Mouse (Mus musculus) right cerebral cortex, adult 2 months (tissue): ENCODE measurements at regions not wholly inside any gene's neighbourhood (a gene's known extent, or its start where the extent isn't known, plus 50 kb on each side); places are given as distances from the start of the nearest gene placed in this dataset.
"Not testable (repeated sequence)": the region's sequence is repeated elsewhere in the genome, so short reads cannot be mapped to it uniquely, and the experiment has no call there.

ENCODE experiments used
- DNase-seq, 2 experiments: peaks; one replicate each; pipeline ENCODE4 v3.0.0; 2021 to 2022; ENCODE audit warnings: low spot score in 2 of 2

DNA sequence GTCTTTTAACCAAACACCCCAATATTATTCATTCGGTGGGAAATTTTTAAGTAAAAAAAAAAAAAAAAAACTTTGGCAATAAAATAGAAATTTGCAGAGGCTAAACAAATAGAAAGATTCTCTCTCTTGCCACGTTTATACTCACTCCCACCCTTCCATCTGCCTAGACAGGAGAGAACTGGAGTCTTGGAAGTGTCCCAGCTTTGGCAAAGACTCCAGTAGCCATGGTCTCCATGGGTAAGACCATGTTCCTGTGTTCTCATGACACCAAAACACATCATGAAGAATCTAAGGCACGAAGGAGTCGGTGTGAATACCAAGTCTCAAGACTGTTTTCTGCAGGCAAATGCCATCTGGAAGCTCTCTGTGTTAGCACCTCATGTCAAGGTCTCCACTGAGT is 84.8 kb upstream of the Ipo5 start:
- no peak for DNase-seq

DNA sequence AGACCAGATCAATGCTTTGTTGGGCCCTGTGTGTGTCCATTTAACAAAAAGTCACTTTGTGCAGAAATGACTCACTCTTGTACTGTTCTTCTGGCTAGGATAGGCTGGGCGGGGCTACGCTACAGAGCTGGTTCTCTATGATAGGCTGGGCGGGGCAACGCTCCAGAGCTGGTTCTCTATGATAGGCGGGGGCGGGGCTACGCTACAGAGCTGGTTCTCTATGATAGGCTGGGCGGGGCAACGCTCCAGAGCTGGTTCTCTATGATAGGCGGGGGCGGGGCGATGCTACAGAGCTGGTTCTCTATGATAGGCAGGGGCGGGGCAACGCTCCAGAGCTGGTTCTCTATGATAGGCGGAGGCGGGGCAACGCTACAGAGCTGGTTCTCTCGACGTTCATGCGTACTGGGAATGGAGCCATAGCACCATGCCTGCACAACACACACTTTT is 80.6 kb upstream of the Ipo5 start:
- not testable (repeated sequence) for DNase-seq

DNA sequence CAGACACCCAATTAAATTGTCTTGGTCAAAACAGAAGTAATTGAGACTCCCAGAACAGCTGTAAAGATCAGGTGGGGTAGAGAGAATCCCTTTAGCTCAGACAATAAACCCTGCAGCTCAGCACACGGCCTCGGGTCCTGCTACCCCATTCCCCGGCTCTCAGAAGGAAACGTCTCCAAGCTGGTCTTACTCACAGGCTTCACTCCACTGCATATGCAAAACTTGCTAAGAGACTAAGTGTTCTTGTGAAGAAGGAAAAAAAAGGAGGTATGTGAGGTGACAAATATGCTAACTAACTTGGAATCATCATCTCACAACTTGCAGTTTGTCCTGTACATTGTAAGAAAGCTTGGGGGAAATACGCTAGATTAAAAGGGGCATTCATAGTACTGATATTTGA is 79.6 kb upstream of the Ipo5 start:
- DNase-seq = no peak

DNA sequence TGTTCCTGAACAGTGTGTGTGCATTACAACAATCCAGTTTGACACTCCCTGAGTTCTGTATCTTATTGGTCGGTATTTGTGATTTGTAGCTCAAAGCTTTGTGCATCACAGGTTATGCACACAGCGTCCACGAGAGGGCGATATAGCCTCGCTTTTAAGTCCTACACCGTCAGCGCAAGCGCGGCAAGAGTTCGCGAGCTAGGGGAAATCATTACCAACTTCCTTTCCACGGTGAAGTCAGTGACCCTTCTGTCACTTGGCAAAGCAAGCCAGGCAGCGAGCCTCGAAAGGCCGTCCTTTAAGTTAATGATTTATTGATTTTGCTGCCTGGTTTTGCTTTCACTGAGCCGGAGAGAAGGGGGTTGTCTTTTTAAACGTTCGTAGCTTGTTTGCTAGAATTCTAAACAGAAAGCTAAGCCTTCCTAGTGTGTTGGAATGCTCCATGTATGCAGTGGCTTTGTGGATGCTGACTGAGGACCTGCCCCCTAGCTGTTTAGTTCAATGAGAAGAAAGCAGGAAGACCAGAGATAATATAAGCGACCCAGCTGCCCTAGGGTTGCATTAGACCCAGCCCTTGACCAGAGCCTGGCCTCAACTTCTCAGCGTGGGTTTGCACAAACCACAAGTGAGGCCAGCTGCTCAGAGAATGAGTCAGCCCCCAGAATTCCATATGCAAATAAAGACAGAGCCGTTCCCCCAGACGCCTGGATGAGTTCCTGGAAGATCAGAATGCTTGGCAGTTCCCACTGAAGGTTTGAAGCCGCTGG is 79.0 kb upstream of the Ipo5 start:
- peak; percentile 94 to 95 for DNase-seq

DNA sequence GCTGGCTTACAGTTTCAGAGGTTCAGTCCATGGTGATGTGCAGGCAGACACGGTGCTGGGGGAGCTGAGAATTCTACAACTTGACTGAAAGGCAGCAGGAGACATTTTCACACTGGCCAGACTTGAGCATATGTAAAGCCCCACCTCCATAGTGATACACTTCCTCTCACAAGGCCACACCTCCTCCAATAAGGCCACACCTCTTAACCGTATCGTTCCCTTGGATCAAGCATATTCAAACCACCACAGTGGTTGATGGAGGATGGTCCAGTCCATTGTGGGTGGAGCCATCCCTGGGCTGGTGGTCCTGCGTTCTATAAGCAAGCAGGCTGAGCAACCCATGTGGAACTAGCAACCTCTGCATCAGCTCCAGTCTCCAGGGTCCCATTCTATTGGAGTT is 76.2 kb upstream of the Ipo5 start:
- DNase-seq = no peak

DNA sequence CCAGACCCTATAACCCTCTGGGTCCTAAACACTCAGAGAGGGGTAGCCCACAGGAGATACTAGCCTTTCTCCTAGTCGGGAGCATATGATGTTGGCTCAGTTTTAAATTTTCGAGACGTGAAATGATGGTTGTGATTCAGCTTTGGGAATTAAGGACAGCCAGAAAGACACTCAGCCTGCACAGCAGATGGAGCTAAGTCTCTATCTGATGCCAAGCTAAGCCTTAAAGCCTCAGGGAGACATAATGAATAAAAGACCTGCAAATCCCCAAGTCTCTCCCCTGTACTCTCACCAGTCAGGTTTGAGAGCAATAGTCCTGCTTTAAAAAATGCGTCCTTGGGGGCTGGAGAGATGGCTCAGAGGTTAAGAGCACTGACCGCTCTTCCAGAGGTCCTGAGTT is 75.3 kb upstream of the Ipo5 start:
- no peak for DNase-seq

DNA sequence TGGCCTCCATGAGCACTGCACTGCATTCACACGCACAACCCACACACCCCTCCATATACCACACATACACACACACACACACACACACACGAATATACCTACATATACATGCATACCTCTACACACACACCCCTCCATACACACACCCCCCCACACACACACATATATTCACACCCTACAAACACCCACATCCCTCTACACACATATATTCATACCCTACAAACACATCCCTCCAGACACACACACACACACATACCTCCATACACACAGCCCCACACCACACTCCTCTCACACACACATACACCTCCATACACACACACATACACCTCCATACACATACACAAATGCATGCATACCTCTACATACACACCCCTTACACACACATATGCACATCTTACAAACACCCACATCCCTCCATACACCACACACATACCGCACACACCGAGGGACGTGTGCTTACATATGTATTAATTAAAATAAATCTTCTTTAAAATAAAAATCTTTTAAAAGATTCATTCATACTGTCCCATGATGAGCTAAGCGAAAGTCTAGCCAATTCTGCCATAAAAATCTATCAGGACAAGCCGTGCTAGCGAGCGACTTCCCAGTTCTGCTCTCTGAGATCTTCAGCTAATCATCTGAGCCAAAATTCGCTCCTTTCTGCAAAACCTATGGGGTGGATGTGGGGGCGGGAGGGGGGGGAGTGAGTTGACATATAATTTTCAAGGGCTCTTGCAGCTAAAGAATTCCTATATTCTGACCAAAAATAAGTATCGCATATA is 74.3 kb upstream of the Ipo5 start:
- DNase-seq = no peak

DNA sequence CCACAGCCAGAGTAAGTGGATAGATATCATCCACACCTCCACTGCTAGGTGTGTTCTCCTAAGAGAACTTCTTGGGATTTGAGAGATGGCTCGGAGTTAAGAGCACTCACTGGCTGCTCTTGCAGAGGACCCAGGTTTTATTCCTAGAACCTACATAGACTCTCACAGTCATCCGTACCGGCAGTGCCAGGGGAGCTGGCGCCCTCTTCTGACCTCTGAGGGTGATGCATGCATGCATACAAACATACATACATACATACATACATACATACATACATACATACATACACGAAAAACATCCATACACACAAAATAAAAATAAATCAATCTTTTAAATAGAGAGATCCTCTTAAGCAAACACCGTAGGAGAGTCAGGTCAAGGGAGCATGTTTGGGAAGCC is 70.1 kb upstream of the Ipo5 start:
- DNase-seq = no peak

DNA sequence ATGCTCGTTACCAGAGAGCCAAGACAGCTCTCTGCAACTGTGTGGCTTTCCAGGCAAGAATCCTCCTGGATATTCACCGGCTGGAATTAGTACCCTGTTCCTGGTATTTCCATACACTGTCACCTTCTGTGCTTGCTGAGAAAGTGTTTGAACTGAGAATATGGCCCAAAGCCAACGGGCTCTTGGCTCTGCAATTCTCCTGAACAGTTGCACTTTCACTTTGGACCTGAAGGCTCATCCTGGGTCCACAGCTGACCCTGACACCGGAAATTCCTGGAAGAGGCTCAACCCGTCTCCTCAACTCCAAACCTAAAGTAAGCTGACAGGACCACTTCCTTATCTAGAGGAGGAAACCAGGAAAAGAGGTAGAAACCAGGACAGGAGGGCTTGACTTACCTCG is 69.7 kb upstream of the Ipo5 start:
- no peak for DNase-seq

DNA sequence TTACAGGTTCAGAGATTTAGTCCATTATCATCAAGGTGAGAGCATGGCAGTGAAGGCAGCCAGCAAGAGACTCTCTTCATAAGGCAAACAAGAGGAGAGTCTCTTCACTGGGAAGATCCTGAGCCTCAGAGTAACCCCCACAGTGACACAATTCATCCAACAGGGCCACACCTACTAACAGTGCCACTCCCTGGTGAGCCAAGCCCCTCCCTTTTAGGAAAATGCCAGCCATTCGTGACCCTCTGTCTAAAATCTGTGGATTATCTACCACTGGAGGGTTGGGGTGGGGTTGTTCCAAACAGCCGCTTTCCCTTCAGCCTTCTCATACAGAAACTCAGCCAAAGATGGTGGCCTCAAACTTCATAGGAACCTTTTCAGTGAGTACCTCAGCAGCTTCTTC is 65.9 kb upstream of the Ipo5 start:
- DNase-seq = no peak

DNA sequence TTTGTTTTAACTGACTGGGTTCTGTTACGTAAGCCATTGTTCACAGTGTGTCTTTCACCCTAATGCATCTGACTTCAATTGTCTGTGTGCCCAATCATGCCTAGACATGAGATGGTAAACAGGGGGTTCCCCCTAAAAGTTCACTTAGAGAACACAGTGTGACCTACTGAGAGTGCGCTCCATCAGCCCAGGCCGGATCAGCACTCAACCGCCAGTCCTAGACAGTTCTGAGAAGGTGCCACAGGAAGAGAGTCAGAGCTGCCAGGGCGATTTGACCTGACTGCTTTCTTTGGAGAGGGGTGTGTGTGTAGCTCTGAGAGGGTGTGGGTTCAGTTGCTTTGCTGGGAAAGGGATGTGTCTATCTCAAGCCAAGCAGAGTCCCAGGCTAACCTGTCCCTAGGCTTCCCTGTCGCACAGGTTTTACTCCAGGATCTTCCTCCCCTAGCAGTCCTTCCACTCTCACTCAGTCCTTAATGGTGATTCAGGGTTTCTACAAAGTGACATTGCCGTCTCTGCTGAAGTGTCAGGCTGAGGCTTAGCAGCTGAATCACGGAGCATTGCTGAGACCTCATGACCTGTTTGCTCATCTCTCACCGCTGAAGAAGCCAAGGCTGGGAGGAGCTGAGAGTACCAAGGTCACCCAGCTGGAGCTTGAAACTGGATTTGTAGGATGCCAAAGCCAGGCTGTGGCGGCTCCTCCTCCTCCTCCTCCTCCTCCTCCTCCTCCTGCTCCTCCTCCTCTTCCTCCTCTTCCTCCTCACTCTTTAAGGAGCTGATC is 64.8 kb upstream of the Ipo5 start:
- no peak for DNase-seq

DNA sequence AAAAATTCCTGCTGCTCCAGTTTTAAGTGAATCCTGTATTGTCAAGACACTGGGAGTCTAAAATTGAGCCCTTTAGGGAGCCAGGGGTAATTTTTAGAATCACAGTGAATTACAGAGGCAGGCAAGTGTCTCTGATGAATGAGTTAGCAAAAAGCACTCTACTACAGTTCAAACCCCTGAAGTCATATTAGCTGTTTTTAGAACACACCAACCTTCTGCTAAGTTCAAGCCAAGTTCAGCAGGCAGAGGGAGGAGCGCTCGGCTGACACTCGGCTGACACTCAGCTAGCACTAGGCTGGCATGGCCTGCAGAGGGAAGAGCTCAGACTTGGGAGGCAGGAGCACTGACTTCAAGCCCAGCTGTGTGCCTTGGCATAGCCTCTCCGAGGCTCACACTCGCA is 64.0 kb upstream of the Ipo5 start:
- DNase-seq = no peak

DNA sequence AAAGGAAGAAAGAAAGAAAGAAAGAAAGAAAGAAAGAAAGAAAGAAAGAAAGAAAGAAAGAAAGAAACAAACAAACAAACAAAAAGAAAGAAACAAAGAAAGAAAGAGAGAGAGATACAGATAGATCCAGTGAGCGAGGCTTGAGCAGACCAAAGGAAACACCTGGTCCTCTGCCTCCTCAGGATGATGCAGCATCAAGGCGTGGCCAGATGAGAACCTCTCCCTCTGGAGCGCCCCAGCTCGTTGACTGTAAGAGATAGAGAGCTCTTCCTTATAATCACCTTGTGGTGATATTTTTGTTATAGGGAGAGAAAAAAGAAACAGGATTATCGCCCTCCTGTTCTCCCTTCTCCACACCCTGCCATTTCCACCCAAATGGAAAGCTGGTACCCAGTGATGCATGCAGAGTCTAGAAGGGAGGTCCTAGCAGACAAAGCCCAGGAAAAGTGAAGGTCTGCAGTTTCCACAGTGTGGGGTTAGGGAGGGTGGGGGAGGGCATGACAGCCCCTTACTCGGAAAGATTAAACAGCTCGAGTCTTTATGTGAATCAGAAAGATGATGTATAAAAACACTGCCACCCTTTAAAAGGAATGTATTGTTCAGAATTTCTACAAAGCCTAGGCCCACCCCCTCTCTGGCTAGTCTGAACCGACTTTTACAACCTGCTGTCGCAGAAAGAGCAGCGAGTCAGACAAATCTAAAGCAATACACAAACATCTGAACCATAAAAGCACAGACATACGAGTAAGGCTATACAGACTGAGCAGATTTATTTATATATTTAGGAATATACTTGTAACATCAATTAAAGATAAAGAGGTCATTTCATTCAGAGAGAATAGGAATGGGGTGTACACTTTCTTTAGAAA is 62.7 kb upstream of the Ipo5 start:
- DNase-seq = no peak

DNA sequence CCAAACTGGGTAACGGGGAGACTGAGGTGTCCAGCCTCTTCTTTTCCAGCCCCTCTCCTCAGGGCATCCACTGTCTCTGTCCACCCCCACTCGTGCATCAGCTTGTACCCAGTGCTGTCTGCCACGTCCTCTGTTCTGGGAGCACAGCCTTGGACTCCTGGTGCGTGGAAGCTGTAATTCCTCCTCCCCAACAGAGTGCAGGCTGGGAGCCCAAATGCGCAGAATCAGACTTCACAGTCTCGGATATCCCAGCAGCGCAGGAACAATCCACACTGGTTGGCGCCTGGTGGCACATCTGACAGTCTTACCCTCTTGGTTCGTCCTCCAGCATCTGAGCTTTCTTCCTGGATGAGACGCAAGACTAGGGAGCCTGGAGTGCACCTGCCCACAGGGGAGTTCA is 61.9 kb upstream of the Ipo5 start:
- DNase-seq = no peak

DNA sequence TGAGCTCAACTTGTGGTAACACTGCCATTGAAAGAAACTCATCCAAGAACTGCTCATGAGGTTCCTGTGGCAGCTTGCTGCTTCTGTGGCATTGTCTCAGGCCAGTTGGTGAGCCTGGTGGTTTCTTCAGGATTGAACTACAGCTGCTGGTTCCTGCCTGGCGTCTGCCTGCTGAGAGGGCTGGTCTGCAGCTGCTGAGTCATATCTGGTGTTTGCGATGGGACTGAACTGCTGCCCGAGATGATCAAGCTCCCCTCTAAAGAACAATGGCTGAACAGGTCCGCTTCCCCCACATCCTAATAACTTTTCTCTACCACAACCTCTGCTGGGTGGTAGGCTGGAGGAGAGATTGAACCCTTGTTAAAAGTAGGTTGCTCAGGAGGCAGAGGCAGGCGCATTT is 57.4 kb upstream of the Ipo5 start:
- DNase-seq = no peak

DNA sequence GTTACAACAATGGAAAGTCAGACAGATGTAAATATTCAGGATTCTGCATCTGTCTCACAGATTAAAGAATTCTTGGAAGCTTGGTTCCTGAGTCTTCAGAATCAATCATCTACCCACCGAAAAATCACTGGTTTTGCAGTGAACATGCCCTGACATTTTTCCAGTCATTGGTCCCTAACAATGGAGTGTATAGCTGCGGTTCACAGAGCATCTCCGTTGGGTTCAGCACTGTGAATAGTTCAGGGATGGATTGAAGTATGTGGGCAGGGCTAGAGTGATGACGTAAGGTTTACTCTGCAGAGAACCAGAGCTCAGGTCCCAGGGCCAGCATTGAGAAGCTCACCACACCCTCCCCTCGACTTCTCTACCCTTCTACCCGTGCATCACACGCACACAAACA is 56.5 kb upstream of the Ipo5 start:
- DNase-seq = no peak

DNA sequence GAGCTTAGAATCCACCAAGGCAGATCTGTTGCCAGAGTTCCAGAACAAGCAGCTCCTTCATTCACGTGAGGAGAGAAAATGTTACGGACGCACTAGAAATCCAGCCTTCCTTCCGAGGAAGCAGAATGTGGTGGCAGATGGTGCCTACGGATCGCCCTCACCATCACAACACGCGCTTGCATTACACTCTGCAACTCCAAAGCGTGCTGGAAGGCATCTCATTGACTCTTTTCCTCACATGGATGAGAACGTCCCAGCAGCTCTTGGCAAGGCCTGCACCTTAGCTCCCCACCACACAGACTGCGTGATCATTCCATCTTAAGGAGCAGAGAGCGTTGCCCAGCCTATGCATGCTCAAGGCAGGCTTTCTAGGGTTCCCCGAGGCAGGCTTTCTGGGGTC is 55.8 kb upstream of the Ipo5 start:
- DNase-seq = peak; percentile 56 to 61
